Mouse (Mus musculus) CD4-positive, CD25-positive, alpha-beta regulatory T cell, adult 4 months (primary cell): ENCODE data around the gene Rnf213. TPM values are rescaled to one million over a fixed set of nuclear protein-coding genes. Genes with fewer than 3 reads are reported as not detected.
A peak's percentile ranks its signal among the peaks of the same experiment; 100 is the strongest.

Experiments used
- ATAC-seq: one replicate; pipeline ENCODE4 v1.8.0; 2017
- polyA plus RNA-seq, 2 experiments: library from polyadenylated mRNA; unstranded; fragments of 100-300 nt; shearing (Covaris generic); gene quantifications; one replicate each; pipeline ENCODE4 v1.2.1; 2017

Gene Rnf213
- polyA plus RNA-seq, 2 experiments from 2014 or later: 51.8 to 54.0 TPM

DNA sequence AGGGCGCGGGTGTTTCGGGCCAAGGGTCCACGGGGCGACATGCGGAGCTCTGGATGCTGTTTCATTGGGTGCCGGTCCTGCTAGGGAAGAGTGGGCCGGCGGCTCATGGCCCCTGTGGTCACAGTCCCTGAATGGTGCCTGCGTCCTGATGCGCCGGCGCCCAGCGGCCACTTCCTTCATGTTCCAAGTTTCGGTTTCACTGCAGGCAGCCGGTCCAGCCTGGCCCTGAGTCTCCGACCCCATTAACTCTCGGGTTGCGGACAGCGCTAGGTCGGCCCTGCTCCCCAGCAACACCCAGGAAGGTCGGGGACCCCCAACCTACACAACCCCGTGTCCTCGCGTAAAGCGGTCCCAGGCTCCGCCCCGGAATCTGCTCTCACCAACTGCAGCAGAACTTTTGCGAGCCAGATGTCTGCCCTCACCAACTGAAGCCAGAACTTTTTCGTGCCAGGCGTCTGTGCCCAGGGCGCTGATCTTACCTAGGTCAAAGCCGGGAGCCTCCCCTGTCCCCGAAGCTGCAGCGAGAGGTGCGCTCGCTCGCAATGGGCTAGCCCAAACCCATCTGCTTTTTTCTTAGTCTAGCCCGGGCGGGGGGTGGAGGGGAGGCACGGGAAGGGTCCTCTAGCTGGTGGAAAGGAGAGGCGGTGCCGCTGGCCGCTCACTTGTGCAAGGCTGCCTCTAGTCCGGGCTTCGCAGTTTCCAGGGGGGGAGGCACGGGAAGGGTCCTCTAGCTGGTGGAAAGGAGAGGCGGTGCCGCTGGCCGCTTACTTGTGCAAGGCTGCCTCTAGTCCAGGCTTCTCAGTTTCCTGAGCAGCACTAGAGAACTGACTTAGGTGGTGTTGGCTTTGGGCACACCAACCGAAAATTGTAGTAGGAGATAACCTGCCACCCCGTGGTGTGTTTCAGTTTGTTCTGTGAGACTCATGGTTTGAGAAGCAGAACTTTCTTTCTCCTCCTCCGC, 2.3 kb upstream of the Rnf213 start:
- peak; percentile 29 for ATAC-seq

DNA sequence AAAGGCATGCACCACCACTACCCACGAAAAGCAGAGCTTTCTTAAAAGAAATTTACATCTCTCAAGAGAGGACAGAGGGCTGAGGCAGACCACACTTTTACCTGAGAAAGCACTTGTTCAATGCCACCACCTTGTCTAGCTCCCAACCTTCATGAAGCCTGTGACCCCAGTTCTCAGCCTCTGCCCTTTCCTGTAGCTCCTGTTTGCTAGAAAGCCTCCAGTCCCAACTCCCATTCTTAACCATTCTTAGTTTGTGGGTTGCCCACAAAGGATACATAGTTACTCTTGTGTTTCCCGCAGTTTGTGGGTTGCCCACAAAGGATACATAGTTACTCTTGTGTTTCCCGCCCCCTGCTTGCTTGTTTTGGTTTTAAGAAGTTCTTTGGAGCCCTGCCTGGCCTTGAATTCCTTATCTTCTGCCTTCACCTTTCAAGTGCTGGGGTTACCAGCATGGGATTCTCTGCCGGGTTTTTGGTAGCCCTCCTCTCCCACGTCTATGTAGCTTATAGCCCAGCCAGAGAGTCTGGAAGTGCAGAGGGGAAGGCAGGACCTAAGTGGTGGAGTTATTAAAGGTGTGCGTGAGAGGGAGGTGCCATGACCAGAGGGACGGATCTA, 1.4 kb upstream of the Rnf213 start:
- no peak for ATAC-seq

DNA sequence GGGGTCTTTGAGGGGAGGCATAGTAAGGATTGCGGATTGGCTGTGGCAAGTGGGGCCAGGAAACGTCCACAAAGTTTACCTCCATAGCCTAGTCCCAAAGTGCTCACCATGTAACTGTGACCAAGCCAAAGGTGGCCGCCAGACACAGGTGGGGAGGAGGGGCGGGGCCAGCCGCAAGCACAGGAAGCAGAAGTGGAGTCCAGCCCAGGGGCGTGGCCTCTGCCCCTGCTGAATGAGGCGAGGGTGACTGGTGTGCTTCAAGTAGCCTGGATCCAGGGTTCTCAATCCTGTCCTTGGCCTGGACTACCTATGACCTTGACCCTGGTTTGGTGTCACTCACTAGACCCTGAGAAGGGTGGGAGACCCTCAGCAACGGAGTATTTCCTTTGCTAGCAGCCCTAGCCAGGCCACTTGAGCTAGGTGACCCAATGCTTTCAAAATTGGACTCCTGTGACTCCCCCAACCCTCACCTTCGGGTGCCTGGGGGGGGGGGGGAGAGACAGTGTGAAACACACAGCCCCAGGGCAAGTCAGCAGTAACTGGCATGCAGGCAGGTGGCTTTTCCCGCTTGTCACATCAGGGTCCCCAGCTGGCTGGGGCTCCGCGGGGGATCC, 792 bp upstream of the Rnf213 start:
- peak; percentile 60 for ATAC-seq

DNA sequence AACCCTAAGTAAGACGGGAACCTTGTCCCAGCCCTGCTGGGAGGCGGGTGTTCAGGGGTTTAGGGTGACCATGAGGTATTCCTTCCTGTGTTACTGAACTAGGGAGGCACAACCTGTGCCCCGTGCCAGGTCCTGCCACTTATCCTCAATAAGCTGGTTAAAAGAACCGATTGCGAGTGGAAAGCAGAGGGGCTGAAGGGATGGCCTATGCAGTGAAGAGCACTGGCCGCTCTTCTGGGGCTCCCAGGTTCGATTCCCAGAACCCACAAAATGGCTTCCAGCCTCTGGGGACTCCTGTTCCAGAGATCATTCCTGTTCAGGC, 544 bp downstream of the Rnf213 start:
- ATAC-seq: no peak

DNA sequence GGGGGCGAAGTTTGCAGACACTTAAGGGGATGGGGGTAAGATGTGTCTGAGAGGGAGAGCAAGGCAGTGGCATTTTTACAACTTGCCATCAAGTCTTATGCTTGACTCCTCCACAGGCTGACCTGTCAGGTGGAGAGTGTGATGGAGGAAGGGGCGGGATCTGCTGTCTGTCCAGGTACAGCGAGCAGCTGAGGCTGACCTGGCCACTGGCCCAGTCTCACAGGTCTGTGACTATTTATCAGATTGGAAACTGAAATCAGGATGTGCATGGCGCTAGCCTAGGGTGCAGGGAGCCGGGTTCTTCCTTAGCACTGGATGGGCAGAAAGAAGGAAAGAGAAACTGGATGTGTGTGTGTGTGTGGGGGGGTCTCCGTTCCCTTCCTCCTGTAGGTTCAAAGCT, 1.3 kb downstream of the Rnf213 start:
- no peak for ATAC-seq

DNA sequence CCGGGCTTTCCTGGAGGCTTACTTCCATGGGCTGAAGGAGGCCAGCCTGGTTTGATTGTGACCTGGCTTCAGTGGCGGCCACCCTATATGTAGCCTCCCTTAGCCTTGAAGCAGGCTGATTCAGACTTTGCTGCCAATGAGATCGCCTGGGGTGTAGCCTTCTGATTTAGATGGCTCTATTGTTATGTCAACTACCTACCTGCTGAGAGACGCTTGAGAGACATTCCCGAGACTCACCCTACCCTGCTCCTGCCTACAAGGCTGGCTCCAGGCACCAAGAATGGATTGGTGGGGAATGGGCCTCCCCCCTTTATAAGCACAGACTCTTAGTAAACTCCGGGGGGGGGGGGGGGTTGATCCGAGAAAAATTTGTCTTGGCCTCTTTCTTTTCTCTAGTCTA, 2.5 kb downstream of the Rnf213 start:
- no peak for ATAC-seq

DNA sequence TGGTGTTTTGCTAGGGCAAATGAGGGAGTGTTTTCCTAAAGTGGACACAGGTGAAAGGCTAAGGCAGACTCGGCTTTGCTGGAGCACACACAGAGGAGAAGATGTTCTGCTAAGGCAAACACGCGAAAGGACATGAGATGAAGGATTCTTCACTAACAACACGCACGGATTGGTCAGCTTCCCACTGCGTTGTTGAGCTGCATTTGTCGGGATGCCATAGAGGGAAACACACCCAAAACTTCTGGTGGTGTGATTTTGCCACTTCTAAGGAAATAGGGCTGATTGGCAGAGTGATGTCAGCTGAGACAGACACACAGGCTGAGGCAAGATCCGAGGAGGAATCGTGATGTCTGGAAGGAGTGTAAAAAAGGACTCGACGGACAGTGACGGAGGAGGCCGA, 3.0 kb downstream of the Rnf213 start:
- no peak for ATAC-seq

DNA sequence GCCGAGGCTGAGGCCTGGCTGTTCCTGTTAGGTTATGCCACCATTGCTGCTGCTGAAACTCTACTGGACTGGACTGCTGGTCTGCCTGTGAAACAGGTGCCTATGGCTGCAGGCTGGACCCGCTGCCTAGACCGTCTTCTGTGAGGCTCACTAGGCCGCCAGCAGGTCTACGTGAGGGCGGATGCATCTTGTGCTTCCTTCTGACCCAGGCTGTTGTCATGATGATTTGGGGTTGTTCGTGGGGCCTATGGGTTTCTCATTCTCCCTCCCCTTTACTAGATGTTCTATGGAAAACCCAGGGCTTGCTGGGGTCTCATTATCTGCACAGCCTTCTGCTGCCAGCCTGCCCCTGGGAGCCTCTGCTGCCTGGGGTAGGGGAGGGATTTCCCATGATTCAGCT, 3.6 kb downstream of the Rnf213 start:
- ATAC-seq: no peak

DNA sequence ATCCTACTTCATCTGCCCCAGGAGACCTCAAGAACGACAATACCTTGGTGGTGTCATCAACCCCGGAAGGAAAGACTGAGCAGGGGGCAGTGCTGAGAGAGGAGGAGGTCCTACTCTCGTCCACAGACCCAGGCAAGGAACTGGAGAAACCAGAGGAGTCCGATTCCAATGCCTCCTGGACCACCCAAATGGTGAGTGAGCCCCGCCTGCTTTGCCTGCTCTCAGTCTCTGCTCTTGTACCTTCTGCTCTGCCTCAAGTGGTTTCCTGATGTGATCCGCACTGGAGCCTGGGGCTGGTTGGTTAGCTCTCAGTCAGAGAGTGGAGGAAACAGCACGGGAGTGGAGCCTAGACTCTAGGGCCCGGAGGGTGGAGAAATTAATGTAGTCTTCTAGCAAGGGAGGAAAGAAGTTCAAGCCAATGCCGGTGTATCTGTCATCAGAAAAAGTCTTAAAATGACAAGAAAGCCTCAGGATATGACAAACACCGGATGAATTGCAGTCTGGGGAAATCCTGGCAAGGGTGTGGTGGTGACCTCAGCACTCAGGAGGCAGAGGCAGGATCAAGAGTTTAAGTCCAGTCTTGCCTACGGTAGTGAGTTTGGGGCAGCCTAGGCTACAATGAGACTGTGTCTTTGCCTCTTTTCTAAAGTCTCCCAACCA, 9.7 kb downstream of the Rnf213 start:
- no peak for ATAC-seq

DNA sequence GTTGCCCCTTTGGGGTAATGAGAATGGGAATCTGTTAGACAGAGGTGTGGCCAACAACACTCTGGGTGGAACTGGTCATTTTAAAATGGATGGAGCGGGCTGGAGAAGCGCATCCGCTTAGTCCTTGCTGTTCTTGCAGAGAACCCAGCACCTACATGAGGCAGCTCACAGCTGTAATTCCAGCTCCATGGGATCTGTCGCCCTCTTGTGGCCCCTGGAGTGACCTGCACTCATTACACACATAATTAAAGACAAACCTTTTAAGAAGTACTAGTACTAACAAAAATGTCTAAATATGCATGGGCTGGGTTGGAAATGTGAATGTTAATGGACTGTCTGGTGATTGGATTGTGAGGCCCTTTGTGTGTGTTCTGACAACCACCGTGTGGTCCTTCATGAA, 11.7 kb downstream of the Rnf213 start:
- ATAC-seq: no peak

DNA sequence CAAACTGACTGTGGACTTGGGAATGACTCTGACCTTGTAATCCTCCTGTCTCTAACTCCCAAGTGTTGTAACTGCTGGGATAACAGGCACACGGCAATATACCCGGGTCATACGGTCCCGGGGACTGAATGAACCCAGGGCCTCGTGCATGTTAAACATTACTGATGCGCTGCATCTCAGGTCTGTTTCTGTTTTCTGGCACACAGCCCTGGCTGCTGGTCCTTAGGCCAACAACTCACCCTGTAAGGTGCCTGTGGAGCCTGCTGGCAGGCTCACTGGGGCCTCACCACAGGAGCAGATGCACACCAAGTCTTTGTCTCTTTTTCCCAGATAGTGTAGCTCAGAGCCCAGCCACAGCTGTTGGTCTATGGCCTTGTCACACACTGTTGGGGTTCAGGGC, 14.5 kb downstream of the Rnf213 start:
- ATAC-seq: no peak

DNA sequence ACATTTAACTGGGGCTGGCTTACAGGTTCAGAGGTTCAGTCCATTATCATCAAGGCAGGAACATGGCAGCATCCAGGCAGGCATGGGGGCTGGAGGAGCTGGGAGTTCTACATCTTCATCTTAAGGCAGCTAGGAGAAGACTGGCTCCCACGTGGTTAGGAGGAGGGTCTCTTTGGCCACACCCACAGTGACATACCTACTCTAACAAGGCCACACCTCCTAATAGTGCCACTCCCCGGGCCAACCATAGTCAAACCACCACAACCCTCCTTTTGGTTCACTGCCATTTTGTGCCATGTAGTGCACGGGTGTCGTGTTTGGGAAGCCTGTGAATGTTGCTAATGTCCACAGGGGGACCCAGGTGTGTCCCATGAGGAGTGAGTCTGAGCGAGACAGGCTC, 15.1 kb downstream of the Rnf213 start:
- no peak for ATAC-seq

DNA sequence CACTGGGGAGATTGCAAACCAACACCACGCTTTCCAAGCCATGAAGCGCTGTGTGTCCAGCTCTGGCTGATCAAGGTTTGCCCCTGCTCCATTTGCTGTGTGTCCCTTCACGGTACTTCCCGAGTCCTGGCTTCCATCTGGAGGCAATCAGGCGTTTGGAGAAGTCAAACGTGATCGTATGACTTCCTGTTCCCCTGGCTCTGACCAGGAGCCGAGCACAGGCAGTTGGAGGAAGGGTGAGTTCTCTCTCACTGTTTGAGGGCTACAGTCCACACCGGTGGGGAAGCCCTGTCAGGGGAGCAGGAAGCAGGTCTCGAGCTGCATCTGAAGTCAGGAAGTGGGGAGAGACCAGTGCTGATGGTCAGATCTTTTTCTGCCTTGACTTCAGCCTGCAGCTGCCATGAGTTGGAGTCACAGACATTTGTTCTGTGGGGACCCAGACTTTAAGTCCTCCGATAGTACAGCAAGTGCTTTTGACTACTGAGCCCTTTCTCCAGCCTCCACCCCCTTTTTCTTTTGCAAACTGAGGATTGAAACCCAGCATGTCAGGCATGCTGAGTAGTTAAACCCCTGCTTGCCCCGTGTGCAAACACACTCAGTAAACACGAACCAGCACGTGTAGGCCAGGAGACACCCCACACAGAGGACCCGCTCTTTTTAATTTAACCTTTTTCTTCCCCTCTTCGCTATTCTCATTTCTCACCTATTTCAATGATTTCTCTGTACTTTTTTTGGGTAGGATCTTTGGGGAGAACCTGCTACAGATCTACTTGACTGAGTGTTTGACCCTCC, 26.6 kb downstream of the Rnf213 start:
- no peak for ATAC-seq

DNA sequence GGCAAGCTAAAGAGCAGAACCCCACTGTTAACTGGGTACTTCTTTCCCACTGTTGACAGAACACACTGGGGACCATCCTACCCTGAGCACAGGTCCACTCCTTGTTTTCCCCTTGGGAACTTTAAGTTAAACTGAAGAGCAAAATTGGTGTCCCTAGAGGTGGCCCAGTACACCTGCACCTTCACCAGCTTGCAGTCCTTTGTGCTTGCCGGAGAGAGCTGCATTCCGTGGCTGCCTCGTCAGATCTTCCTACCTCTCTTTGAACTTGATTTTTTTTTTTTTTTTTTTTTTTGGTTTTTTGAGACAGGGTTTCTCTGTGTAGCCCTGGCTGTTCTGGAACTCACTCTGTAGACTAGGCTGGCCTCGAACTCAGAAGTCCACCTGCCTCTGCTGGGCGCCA, 27.5 kb downstream of the Rnf213 start:
- ATAC-seq: no peak

DNA sequence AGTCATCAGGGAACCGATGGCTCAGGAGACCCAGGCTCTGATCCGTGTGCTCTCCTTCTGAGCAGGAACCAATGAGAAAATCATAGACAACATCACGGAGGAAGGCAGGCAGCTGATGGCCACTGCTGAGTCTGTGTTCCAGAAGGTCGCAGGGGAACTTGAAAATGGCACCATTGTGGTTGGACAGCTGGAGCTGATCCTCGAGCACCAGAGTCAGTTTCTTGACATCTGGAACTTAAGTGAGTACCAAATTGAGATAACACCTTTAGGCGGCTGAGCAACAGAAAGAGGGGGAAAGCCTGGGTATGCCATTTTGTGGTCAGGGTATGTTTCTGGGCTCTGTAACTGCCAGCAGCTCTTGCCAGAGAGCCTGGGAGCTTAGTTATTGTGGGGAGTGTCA, 34.5 kb downstream of the Rnf213 start:
- no peak for ATAC-seq

DNA sequence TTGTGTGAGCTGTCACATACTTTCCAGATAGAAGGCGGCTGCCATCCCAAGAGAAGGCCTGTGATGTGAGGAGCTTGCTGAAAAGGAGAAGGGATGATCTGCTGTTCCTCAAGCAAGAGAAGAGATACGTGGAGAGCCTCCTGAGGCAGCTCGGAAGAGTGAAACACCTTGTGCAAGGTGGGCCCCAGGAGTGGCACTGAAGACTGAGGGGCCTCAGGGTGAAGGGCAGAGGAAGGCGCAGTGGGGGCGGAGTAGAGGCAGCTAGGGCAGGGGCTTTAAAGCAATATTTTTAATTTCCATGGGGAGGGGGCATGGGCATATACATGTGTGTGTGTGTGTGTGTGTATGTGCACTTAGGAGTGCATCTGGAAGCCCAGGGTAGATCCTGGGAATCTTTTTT, 35.1 kb downstream of the Rnf213 start:
- no peak for ATAC-seq

DNA sequence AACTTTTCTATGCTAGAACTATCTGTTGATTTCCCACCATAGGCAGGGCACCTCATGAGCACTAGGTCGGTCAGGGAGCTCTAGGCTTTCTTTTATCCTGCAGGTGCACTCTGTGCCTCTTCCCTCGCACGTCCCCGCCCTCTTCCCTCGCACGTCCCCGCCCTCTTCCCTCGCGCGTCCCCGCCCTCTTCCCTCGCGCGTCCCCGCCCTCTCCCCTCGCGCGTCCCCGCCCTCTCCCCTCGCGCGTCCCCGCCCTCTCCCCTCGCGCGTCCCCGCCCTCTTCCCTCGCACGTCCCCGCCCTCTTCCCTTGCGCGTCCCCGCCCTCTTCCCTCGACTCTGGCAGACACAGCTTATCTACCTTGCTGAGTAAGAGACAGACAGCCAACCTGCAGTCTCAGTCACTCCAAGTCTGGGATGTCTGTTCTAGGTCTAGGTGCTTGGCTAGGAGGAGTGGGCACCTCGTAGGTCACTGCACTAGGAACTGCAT, 35.8 kb downstream of the Rnf213 start:
- peak; percentile 94 for ATAC-seq

DNA sequence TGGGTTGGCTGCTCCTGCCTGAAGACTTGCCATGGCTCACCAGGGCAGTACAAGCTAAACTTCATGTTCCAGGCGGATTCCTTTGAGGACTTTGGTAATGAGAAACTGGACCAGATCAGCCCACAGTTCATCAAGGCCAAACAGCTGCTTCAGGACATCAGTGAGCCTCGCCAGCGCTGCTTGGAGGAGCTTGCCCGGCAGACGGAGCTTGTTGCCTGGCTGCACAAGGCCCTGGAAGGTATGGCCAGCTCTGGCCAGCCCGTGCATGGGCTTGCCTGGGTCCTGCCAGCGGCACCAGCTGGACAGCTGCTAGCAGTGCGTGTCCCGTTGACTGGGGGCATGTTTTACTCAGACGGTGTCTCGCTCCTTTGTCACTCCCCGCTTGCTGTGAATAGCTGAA, 38.6 kb downstream of the Rnf213 start:
- no peak for ATAC-seq

DNA sequence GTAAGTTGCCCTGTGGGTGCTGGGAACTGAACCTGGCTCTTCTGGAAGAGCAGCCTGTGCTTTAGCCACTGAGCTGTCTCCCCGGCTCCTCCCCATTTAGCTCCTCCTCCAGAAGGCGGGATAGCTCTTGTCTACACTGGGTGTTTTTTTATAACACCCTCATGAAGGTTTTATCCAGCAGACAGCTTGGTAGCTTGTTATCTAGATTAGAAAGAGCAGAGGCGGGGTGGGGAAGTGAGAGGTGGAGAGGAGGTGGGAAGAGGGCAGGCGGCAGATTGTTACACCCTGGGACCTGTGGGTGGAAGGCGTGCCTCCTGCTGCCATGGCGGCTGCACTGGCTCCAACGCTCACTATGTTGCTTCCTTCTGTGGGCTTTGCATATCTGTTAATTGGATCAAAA, 39.8 kb downstream of the Rnf213 start:
- no peak for ATAC-seq

DNA sequence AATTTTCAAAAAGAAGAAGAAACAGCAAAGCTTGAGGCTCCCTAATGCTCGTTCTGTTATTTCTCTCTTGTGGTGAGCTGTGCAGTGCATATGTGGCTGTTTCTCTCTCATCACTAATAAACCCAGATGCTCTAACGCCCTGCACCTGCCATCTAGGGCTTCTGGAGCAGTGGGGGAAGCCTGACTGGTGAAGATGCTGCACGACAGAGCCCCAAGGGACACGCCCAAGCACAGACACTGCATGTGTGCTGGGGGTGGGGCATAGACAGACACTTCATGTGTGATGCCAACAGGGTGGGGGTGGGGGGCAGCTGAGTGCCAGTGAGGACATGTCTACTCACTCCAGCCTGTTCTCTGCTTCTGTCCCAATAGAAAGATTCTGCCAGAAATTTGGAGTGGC, 41.4 kb downstream of the Rnf213 start:
- ATAC-seq: no peak

DNA sequence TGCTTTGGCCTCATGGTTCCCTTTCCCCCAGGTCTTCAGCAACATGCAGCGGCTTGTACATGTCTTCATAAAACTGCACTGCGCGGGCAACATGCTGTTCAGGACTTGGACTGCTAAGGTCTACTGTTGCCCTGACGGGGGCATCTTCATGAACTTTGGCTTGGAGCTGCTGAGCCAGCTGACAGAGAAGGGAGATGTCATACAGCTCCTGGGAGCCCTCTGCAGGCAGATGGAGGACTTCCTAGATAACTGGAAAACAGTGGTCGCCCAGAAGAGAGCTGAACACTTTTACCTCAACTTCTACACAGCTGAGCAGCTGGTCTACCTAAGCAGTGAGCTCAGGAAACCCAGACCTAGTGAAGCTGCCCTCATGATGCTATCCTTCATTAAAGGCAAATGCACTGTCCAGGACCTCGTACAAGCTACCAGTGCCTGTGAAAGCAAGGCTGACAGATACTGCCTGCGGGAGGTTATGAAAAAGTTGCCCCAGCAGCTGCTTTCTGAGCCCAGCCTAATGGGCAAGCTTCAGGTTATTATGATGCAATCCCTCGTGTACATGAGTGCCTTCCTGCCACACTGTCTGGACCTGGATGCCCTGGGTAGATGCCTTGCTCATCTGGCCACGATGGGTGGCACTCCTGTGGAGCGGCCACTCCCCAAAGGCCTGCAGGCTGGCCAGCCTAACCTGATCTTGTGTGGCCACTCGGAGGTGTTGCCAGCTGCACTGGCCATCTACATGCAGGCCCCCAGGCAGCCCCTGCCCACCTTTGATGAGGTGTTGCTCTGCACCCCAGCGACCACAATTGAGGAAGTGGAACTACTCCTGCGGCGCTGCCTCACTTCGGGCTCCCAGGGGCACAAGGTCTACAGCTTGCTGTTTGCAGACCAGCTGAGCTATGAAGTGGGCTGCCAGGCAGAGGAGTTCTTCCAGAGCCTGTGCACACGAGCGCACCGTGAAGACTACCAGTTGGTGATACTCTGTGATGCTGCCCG, 43.3 kb downstream of the Rnf213 start:
- no peak for ATAC-seq
